Mouse (Mus musculus): ENCODE measurements around the gene Pax6. TPM values are rescaled to one million over a fixed set of nuclear protein-coding genes. Genes with fewer than 3 reads are reported as not detected.

The Pax6 gene
- polyA plus RNA-seq, 1 experiment from 2014 or later = 13.0 TPM

DNA sequence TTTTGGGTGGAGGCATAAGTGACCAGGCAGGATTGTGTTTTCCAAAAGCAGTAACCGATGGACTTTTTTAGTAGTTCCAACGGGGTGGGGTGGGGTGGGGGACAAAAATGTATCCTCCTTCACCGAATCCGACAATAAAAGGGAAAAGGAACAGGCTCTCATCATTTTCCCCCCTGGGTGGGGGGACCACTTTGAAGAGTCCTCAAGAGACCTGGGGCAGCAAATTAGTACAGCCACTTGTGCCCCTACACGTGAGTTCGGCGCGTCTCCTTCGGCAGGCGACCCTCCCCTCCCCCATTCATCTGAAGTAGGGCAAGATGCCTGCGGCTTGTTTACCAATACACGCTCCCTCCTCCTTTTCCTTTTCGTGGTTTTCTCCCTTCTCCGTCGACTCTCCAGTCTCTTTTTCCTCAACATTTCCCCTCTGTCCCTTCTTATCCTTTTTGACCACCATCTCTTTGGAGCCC lies 20.6 kb downstream of the Pax6 start:
- Histone ChIP-seq H3K27ac (replicated peaks) (0 out of 2 replicates have a peak overlapping the region, but pooled peaks have one; percentile 19), H3K36me3 (replicated peaks) (peaks cover 7% of the 10 kb centered on the region), H3K4me3 (peak overlapping the region; percentile 42), H3K4me1 (peaks cover 47% of the 10 kb centered on the region), H3K9me3 (no peaks in the 10 kb centered on the region), H3K27me3 (replicated peaks; ENCODE audit: low read depth, poor library complexity, severe bottlenecking) (peaks cover 95% of the 10 kb centered on the region)
- under 1% methylated on average over 15 of the region's 15 CpGs for WGBS
- DNase-seq (ENCODE audit: low spot score) = peak; percentile 55

GRCm38 (mm10) chr2:105689771-105690639 lies 21.3 kb downstream of the Pax6 start:
- 2% methylated on average over 28 of the region's 28 CpGs for WGBS
- H3K27ac ChIP-seq (replicated peaks) = 0 out of 2 replicates have a peak overlapping the region, but pooled peaks have one; percentile 19
- peak; percentile 50 for DNase-seq (ENCODE audit: low spot score)
- H3K36me3 ChIP-seq (replicated peaks) = peaks cover 7% of the 10 kb centered on the region
- H3K4me3 ChIP-seq = peak overlapping the region; percentile 42
- peaks cover 47% of the 10 kb centered on the region for H3K4me1 ChIP-seq
- H3K27me3 ChIP-seq (replicated peaks; ENCODE audit: low read depth, poor library complexity, severe bottlenecking) = peaks cover 91% of the 10 kb centered on the region
- H3K9me3 ChIP-seq = no peaks in the 10 kb centered on the region

GRCm38 (mm10) chr2:105691296-105691695 lies 22.6 kb downstream of the Pax6 start:
- Histone ChIP-seq H3K27me3 (replicated peaks; ENCODE audit: low read depth, poor library complexity, severe bottlenecking) (peaks cover 88% of the 10 kb centered on the region), H3K27ac (replicated peaks) (no peak overlapping the region), H3K4me1 (peaks cover 44% of the 10 kb centered on the region), H3K36me3 (replicated peaks) (peaks cover 7% of the 10 kb centered on the region), H3K9me3 (no peaks in the 10 kb centered on the region), H3K4me3 (no peak overlapping the region)
- 10% methylated on average over 10 of the region's 10 CpGs for WGBS
- DNase-seq (ENCODE audit: low spot score) = no peak

- peaks cover 1% of the 10 kb centered on the region for H3K36me3 ChIP-seq (replicated peaks)
- no peaks in the 10 kb centered on the region for H3K9me3 ChIP-seq
- DNase-seq (ENCODE audit: low spot score) = no peak
- no peak overlapping the region for H3K27ac ChIP-seq (replicated peaks)
- H3K4me1 ChIP-seq = peaks cover 4% of the 10 kb centered on the region
- H3K27me3 ChIP-seq (replicated peaks; ENCODE audit: low read depth, poor library complexity, severe bottlenecking) = peaks cover 29% of the 10 kb centered on the region
- 79% methylated on average over 5 of the region's 5 CpGs for WGBS
- no peak overlapping the region for H3K4me3 ChIP-seq
These were observed 29.0 kb downstream of the Pax6 start for GRCm38 (mm10) chr2:105697741-105698140.

- WGBS = 79% methylated on average over 2 of the region's 2 CpGs
These were observed 29.9 kb downstream of the Pax6 start for GRCm38 (mm10) chr2:105698631-105699030.

DNA sequence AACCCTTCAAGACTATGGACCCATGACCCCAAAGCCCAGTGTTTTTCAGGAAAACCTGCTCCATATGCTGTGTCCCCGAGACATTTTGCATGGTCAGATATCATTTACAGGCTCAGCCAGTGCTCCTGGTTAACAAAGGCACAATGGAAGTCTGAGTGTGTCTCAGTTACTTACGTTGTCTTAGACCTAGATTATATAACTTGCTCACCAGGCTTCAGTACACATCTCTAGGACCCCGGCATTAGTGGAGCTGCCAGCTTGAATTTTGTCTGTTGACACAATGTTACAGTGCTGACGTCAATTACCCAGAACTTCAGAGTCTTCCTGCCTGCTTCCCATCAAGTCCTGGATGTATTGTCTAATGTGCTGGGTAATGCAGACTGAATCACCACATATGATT lies 33.1 kb downstream of the Pax6 start:
- H3K27me3 ChIP-seq (replicated peaks; ENCODE audit: low read depth, poor library complexity, severe bottlenecking) = peaks cover 4% of the 10 kb centered on the region; the same call in 1 of the 2 replicates
- H3K4me1 ChIP-seq = peaks cover 4% of the 10 kb centered on the region
- no peak overlapping the region for H3K4me3 ChIP-seq
- 58% methylated on average over 4 of the region's 4 CpGs for WGBS
- DNase-seq (ENCODE audit: low spot score) = no peak
- H3K36me3 ChIP-seq (replicated peaks) = no peaks in the 10 kb centered on the region
- H3K9me3 ChIP-seq = no peaks in the 10 kb centered on the region
- no peak overlapping the region for H3K27ac ChIP-seq (replicated peaks)

More at GRCm38 (mm10) chr2:105698631-105699030, 29.9 kb downstream of the Pax6 start:
- Histone ChIP-seq H3K4me3 (no peak overlapping the region), H3K36me3 (replicated peaks) (no peaks in the 10 kb centered on the region; the same call in 1 of the 2 replicates), H3K4me1 (peaks cover 4% of the 10 kb centered on the region), H3K27ac (replicated peaks) (no peak overlapping the region), H3K9me3 (no peaks in the 10 kb centered on the region), H3K27me3 (replicated peaks; ENCODE audit: low read depth, poor library complexity, severe bottlenecking) (peaks cover 20% of the 10 kb centered on the region)
- DNase-seq (ENCODE audit: low spot score) = no peak

DNA sequence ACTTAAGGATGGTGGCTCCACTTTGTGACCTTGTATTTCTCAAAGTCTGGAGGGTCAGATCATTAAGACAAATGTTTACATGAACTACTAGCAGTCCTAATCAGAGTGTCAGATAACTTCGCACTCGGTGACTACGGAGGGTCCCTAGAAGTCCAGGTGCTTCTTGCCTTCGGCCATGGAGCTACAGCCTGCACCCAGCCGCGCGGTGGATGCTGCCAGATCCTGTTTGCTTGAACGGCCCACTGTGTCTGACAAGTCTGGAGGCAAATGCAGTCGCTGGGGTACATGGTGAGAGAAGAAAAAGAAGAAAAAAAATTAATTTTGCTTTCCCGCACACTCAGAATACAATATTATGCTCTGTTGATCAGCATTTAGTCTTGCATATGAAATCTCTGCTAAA lies 33.9 kb downstream of the Pax6 start:
- H3K9me3 ChIP-seq = no peaks in the 10 kb centered on the region
- H3K4me1 ChIP-seq = peaks cover 4% of the 10 kb centered on the region
- WGBS = 79% methylated on average over 10 of the region's 10 CpGs
- no peak overlapping the region for H3K4me3 ChIP-seq
- DNase-seq (ENCODE audit: low spot score) = no peak
- peaks cover 4% of the 10 kb centered on the region; the same call in 1 of the 2 replicates for H3K27me3 ChIP-seq (replicated peaks; ENCODE audit: low read depth, poor library complexity, severe bottlenecking)
- no peak overlapping the region for H3K27ac ChIP-seq (replicated peaks)
- H3K36me3 ChIP-seq (replicated peaks) = no peaks in the 10 kb centered on the region

DNA sequence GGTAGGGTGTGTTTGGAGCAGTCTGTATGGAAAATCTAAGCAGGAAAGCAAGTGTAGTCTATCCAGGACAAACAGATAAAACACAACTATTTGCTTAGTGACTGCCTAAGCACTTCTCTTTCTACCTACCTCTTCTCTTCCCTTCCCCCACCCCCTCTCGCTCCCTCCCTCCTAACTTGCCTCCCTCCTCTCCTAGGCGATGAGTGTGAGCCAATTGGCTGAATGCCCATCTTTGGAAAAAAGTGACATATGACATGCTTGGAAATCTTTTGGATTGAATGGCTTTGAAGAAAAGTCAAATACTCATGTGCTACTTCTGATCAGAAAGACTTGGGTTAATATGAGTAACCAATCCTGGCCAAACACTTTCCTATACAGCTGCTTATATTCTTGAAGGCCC lies 36.6 kb downstream of the Pax6 start:
- WGBS = 70% methylated on average over 2 of the region's 2 CpGs
- Histone ChIP-seq H3K36me3 (replicated peaks) (no peaks in the 10 kb centered on the region), H3K4me3 (no peak overlapping the region), H3K9me3 (no peaks in the 10 kb centered on the region), H3K27me3 (replicated peaks; ENCODE audit: low read depth, poor library complexity, severe bottlenecking) (no peaks in the 10 kb centered on the region), H3K27ac (replicated peaks) (no peak overlapping the region), H3K4me1 (peaks cover 4% of the 10 kb centered on the region)
- DNase-seq (ENCODE audit: low spot score) = no peak

GRCm38 (mm10) chr2:105709126-105709525 lies 40.4 kb downstream of the Pax6 start:
- H3K27me3 ChIP-seq (replicated peaks; ENCODE audit: low read depth, poor library complexity, severe bottlenecking) = no peaks in the 10 kb centered on the region
- H3K4me1 ChIP-seq = no peaks in the 10 kb centered on the region
- H3K27ac ChIP-seq (replicated peaks) = no peak overlapping the region
- no peaks in the 10 kb centered on the region for H3K9me3 ChIP-seq
- no peak for DNase-seq (ENCODE audit: low spot score)
- H3K4me3 ChIP-seq = no peak overlapping the region
- no peaks in the 10 kb centered on the region for H3K36me3 ChIP-seq (replicated peaks)
- WGBS = 92% methylated on average over 3 of the region's 3 CpGs

- no peaks in the 10 kb centered on the region for H3K27me3 ChIP-seq (replicated peaks; ENCODE audit: low read depth, poor library complexity, severe bottlenecking)
These were observed 41.8 kb downstream of the Pax6 start for GRCm38 (mm10) chr2:105710511-105710910.

DNA sequence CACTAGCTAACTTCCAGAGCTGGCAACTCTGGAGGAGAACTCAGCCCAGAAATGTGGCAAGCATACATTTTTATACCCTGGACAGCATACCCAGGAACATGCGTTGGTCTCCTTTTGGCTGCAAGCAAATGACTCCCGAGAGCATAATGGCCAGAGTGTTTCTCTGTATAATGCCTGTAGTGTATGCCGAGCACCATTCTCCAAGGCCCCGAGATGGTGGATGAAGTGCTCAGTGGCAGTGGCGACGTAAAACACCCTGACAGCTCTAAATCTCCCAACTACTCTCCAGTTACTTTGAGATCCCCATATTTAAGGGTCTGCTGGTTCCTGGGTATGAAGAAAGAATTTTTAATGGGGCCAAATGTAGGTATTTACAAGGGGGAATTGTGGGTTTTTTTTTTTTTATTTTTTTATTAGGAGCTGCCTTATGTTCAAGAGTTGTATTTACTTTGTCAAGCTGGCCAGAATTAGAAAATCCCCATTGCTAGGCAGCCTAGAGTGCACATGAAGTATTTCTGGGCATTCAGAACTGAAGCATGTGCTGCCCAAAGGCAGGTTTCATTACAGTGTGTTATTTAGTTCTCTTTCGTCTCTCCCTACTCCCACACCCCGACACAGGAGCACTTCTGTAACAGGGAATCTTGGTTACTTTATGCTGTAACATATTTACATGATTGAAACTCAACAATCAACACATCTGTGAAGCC lies 46.9 kb downstream of the Pax6 start:
- 0 out of 2 replicates have a peak, but pooled peaks cover 5% of the 10 kb centered on the region for H3K27me3 ChIP-seq (replicated peaks; ENCODE audit: low read depth, poor library complexity, severe bottlenecking)
- WGBS = 60% methylated on average over 8 of the region's 8 CpGs
- no peak overlapping the region for H3K27ac ChIP-seq (replicated peaks)
- H3K4me3 ChIP-seq = no peak overlapping the region
- no peaks in the 10 kb centered on the region for H3K9me3 ChIP-seq
- H3K36me3 ChIP-seq (replicated peaks) = no peaks in the 10 kb centered on the region
- no peak for DNase-seq (ENCODE audit: low spot score)
- peaks cover 14% of the 10 kb centered on the region; the same call in 1 of the 2 replicates for H3K4me1 ChIP-seq

More at GRCm38 (mm10) chr2:105710511-105710910, 41.8 kb downstream of the Pax6 start:
- H3K4me3 ChIP-seq = no peak overlapping the region
- DNase-seq (ENCODE audit: low spot score) = no peak
- WGBS = 76% methylated on average over 3 of the region's 3 CpGs
- no peaks in the 10 kb centered on the region for H3K4me1 ChIP-seq
- H3K27ac ChIP-seq (replicated peaks) = no peak overlapping the region
- no peaks in the 10 kb centered on the region for H3K9me3 ChIP-seq
- no peaks in the 10 kb centered on the region for H3K36me3 ChIP-seq (replicated peaks)

DNA sequence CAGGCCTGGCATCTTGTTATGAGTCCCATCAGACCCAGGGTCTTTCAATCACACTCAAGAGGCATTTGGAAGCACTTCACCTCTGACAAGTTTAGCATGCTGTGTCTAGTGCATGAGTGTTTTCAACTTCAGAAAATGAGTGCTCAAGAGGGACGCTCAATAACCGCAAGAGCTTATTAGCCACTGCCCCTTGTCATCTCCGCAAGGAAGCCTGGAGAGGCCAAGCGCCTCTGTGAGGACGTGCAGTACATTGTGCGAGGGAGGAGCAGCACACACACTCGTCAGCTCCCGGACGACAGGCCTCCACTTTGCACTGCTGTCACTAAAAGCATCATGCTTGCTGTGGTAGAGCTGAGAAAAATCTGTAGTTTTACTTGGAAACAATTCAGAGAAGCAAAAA lies 58.0 kb downstream of the Pax6 start:
- H3K27me3 ChIP-seq (replicated peaks; ENCODE audit: low read depth, poor library complexity, severe bottlenecking) = peaks cover 14% of the 10 kb centered on the region

More for the DNA sequence above, 58.0 kb downstream of the Pax6 start:
- DNase-seq (ENCODE audit: low spot score) = no peak
- WGBS = 77% methylated on average over 9 of the region's 9 CpGs
- Histone ChIP-seq H3K9me3 (no peaks in the 10 kb centered on the region), H3K4me3 (no peak overlapping the region), H3K36me3 (replicated peaks) (no peaks in the 10 kb centered on the region), H3K4me1 (no peaks in the 10 kb centered on the region), H3K27ac (replicated peaks) (no peak overlapping the region)

Measured in embryonic facial prominence, embryonic 10.5 days (tissue).